Mouse (Mus musculus): ENCODE results near the gene Krtap15. TPM values are rescaled to one million over a fixed set of nuclear protein-coding genes. Genes with fewer than 3 reads are reported as not detected.

Krtap15 gene
- total and polyA plus RNA-seq, 3 experiments = not detected

- H3K36me3 ChIP-seq (ENCODE audit: control insufficient read depth in 1 of 2, insufficient read depth in 2 of 2, low read length in 2 of 2) = no peaks in the 10 kb centered on the region
- no peak for TF ChIP-seq EP300 (IDR thresholded peaks at IDR 0.05; ENCODE audit: low read depth in 1 of 2, low read length in 2 of 2)
- TF ChIP-seq TAL1 (IDR thresholded peaks at IDR 0.05; ENCODE audit: low read length) = no peak
- TF ChIP-seq POLR2AphosphoS2 (IDR thresholded peaks at IDR 0.05; ENCODE audit: low read length) = no peak
- TF ChIP-seq GABPA (IDR thresholded peaks at IDR 0.05; ENCODE audit: low read depth, low read length) = no peak
- TF ChIP-seq ETS1 (IDR thresholded peaks at IDR 0.05; ENCODE audit: low read depth, low read length) = no peak
- no peak for TF ChIP-seq HCFC1 (IDR thresholded peaks at IDR 0.05; ENCODE audit: low read depth, low read length)
- TF ChIP-seq MAFK (IDR thresholded peaks at IDR 0.05; ENCODE audit: borderline replicate concordance, low read depth, low read length) = no peak
- TF ChIP-seq SMC3 (IDR thresholded peaks at IDR 0.05; ENCODE audit: low read depth, low read length) = no peak
- TF ChIP-seq ZNF384 (IDR thresholded peaks at IDR 0.05; ENCODE audit: low read depth, low read length) = no peak
- TF ChIP-seq CTCF (IDR thresholded peaks at IDR 0.05 in 2 of 3, conservative IDR thresholded peaks at IDR 0.05 in 1 of 3; ENCODE audit: control insufficient read depth in 1 of 3, insufficient read depth in 1 of 3, low read depth in 2 of 3, low read length in 3 of 3, poor library complexity in 1 of 3, severe bottlenecking in 1 of 3) = no peak
- TF ChIP-seq POLR2A (IDR thresholded peaks at IDR 0.05; ENCODE audit: control insufficient read depth in 1 of 2, insufficient read depth in 1 of 2, low read depth in 1 of 2, low read length in 2 of 2, poor library complexity in 1 of 2) = no peak
- no peak for TF ChIP-seq SIN3A (IDR thresholded peaks at IDR 0.05; ENCODE audit: low read length)
- TF ChIP-seq RAD21 (IDR thresholded peaks at IDR 0.05; ENCODE audit: low read depth, low read length) = no peak
- no peak for TF ChIP-seq GATA1 (IDR thresholded peaks at IDR 0.05; ENCODE audit: low read depth, low read length)
- no peak within 1 kb of the TSS for H3K9ac ChIP-seq (ENCODE audit: control insufficient read depth, low read depth, low read length, poor library complexity, severe bottlenecking)
- H3K27ac ChIP-seq (ENCODE audit: control insufficient read depth, low read depth, low read length) = no peak within 1 kb of the TSS
- H3K79me2 ChIP-seq (ENCODE audit: control insufficient read depth, insufficient read depth, low read length, poor library complexity) = no peaks in the 10 kb centered on the region
- H3K4me3 ChIP-seq (ENCODE audit: control insufficient read depth in 1 of 2, insufficient read depth in 1 of 2, low read depth in 2 of 2, low read length in 2 of 2) = no peak within 1 kb of the TSS
- DNase-seq (ENCODE audit: low read depth, low spot score) = no peak
- no peaks in the 10 kb centered on the region for H3K9me3 ChIP-seq (replicated peaks; ENCODE audit: insufficient read depth, low read length)
- no peaks in the 10 kb centered on the region for H3K4me1 ChIP-seq (ENCODE audit: control insufficient read depth in 1 of 2, insufficient read depth in 2 of 2, low read length in 2 of 2)
- H3K27me3 ChIP-seq (ENCODE audit: control insufficient read depth in 1 of 2, insufficient read depth in 2 of 2, low read length in 2 of 2) = no peaks in the 10 kb centered on the region
Measured at GRCm38 (mm10) chr16:88777596-88777995, 42.4 kb upstream of the Krtap15 start, which contains the start of gene Gm5965. Gm5965 (plus strand) TSS chr16:88777896.

GRCm38 (mm10) chr16:88786786-88787185 lies 33.2 kb upstream of the Krtap15 start:
- TF ChIP-seq E2F4 (IDR thresholded peaks at IDR 0.05; ENCODE audit: borderline replicate concordance, low read depth, low read length) (no peak), MAFK (IDR thresholded peaks at IDR 0.05; ENCODE audit: borderline replicate concordance, low read depth, low read length) (no peak), SIN3A (IDR thresholded peaks at IDR 0.05; ENCODE audit: low read length) (no peak), ETS1 (IDR thresholded peaks at IDR 0.05; ENCODE audit: low read depth, low read length) (no peak), ELF1 (IDR thresholded peaks at IDR 0.05; ENCODE audit: low read depth, low read length) (no peak), MAX (IDR thresholded peaks at IDR 0.05; ENCODE audit: low read length) (no peak), EP300 (IDR thresholded peaks at IDR 0.05; ENCODE audit: low read depth in 1 of 2, low read length in 2 of 2) (no peak), RCOR1 (IDR thresholded peaks at IDR 0.05; ENCODE audit: low read depth, low read length) (no peak), MYB (IDR thresholded peaks at IDR 0.05; ENCODE audit: low read depth, low read length) (no peak), CHD1 (IDR thresholded peaks at IDR 0.05; ENCODE audit: low read depth, low read length) (no peak), GATA1 (IDR thresholded peaks at IDR 0.05; ENCODE audit: low read depth, low read length) (no peak), MAZ (IDR thresholded peaks at IDR 0.05; ENCODE audit: low read depth, low read length) (no peak), TCF12 (IDR thresholded peaks at IDR 0.05; ENCODE audit: low read depth, low read length) (no peak)
- H3K9ac ChIP-seq (ENCODE audit: control insufficient read depth, low read depth, low read length, poor library complexity, severe bottlenecking) = no peak overlapping the region
- no peak overlapping the region for H3K4me3 ChIP-seq (ENCODE audit: control insufficient read depth in 1 of 2, insufficient read depth in 1 of 2, low read depth in 2 of 2, low read length in 2 of 2)
- H3K79me2 ChIP-seq (ENCODE audit: control insufficient read depth, insufficient read depth, low read length, poor library complexity) = no peaks in the 10 kb centered on the region
- no peaks in the 10 kb centered on the region for H3K27me3 ChIP-seq (ENCODE audit: control insufficient read depth in 1 of 2, insufficient read depth in 2 of 2, low read length in 2 of 2)
- no peak overlapping the region for H3K27ac ChIP-seq (ENCODE audit: control insufficient read depth, low read depth, low read length)
- no peaks in the 10 kb centered on the region for H3K4me1 ChIP-seq (ENCODE audit: control insufficient read depth in 1 of 2, insufficient read depth in 2 of 2, low read length in 2 of 2)
- no peak for DNase-seq (ENCODE audit: low read depth, low spot score)
- no peaks in the 10 kb centered on the region for H3K9me3 ChIP-seq (replicated peaks; ENCODE audit: insufficient read depth, low read length)
- H3K36me3 ChIP-seq (ENCODE audit: control insufficient read depth in 1 of 2, insufficient read depth in 2 of 2, low read length in 2 of 2) = no peaks in the 10 kb centered on the region

Measured in MEL (cell line).